Mouse (Mus musculus): ENCODE measurements at regions not wholly inside any gene's neighbourhood (a gene's known extent, or its start where the extent isn't known, plus 50 kb on each side); places are given as distances from the start of the nearest gene placed in this dataset.
A peak's percentile ranks its signal among the peaks of the same experiment; 100 is the strongest.
"Not testable (repeated sequence)": the region's sequence is repeated elsewhere in the genome, so short reads cannot be mapped to it uniquely, and the experiment has no call there.

GRCm38 (mm10) chr3:22928970-22929369 is 852.5 kb downstream of the Tbl1xr1 start (continued):
- TF ChIP-seq SMC3 (IDR thresholded peaks at IDR 0.05; ENCODE audit: low read depth, low read length), result peak; percentile 44
- no peak for TF ChIP-seq MXI1 (IDR thresholded peaks at IDR 0.05; ENCODE audit: low read depth, low read length)
- no peak for TF ChIP-seq IRF4 (IDR thresholded peaks at IDR 0.05; ENCODE audit: low read depth, low read length)
- no peak for TF ChIP-seq POLR2AphosphoS2 (IDR thresholded peaks at IDR 0.05; ENCODE audit: low read depth, low read length)
- TF ChIP-seq CTCF (conservative IDR thresholded peaks at IDR 0.05 in 1 of 2, IDR thresholded peaks at IDR 0.05 in 1 of 2; ENCODE audit: low read depth in 2 of 2, low read length in 2 of 2), result peak in 1 of 2 experiments; percentile 46; a peak in 3 of 4 replicates
- TF ChIP-seq CHD1 (IDR thresholded peaks at IDR 0.05; ENCODE audit: low read depth, low read length), result no peak
- no peak for TF ChIP-seq ELF1 (IDR thresholded peaks at IDR 0.05; ENCODE audit: low read depth, low read length)

GRCm38 (mm10) chr3:22929762-22930519 is 853.5 kb downstream of the Tbl1xr1 start:
- peaks cover 2 to 17% of the 10 kb centered on the region in 2 experiments for H3K36me3 ChIP-seq (replicated peaks in 1 of 2; ENCODE audit: control insufficient read depth in 1 of 2, insufficient read depth in 1 of 2, low read length in 1 of 2)
- no peaks in the 10 kb centered on the region for H3K27me3 ChIP-seq (replicated peaks)
- H3K9ac ChIP-seq (ENCODE audit: insufficient read depth, low read depth), result no peak overlapping the region
- H3K27ac ChIP-seq (ENCODE audit: insufficient read depth, low read depth), result no peak overlapping the region
- no peak for DNase-seq (ENCODE audit: extremely low read depth)
- H3K4me2 ChIP-seq (ENCODE audit: insufficient read depth, low read depth, poor library complexity, severe bottlenecking), result no peak overlapping the region
- no peak overlapping the region for H3K4me3 ChIP-seq (replicated peaks in 1 of 3; ENCODE audit: low read depth in 2 of 3, low read length in 2 of 3, poor library complexity in 1 of 3)
- H3K4me1 ChIP-seq (ENCODE audit: control insufficient read depth in 1 of 2, insufficient read depth in 2 of 2), result peaks cover 0 to 4% of the 10 kb centered on the region in 2 experiments; a peak in 2 of 4 replicates
- H3K79me2 ChIP-seq (replicated peaks; ENCODE audit: control insufficient read depth, extremely low read depth, insufficient read depth, poor library complexity, severe bottlenecking), result no peaks in the 10 kb centered on the region
- dilution Hi-C loops (cut with MboI; ENCODE audit: extremely low pct_ligation_motif_present, extremely low pct_unique_long_range_greater_than_20kb, low sequenced_read_pairs), result no loop called here
- in situ Hi-C loops (cut with MboI; ENCODE audit: low pct_ligation_motif_present, low pct_unique_long_range_greater_than_20kb, low sequenced_read_pairs), result no loop called here
- H3K9me3 ChIP-seq (replicated peaks; ENCODE audit: low read length), result no peaks in the 10 kb centered on the region
- TF ChIP-seq SMC3 (IDR thresholded peaks at IDR 0.05; ENCODE audit: low read depth, low read length) (no peak), SIN3A (IDR thresholded peaks at IDR 0.05; ENCODE audit: low read length) (no peak)

- H3K4me3 ChIP-seq (replicated peaks in 1 of 3; ENCODE audit: low read depth in 2 of 3, low read length in 2 of 3, poor library complexity in 1 of 3); H3K27me3 ChIP-seq (replicated peaks); dilution Hi-C loops (cut with MboI; ENCODE audit: extremely low pct_ligation_motif_present, extremely low pct_unique_long_range_greater_than_20kb, low sequenced_read_pairs); DNase-seq (ENCODE audit: extremely low read depth); H3K27ac ChIP-seq (ENCODE audit: insufficient read depth, low read depth); H3K4me1 ChIP-seq (ENCODE audit: control insufficient read depth in 1 of 2, insufficient read depth in 2 of 2); H3K9me3 ChIP-seq (replicated peaks; ENCODE audit: low read length); in situ Hi-C loops (cut with MboI; ENCODE audit: low pct_ligation_motif_present, low pct_unique_long_range_greater_than_20kb, low sequenced_read_pairs); H3K36me3 ChIP-seq (replicated peaks in 1 of 2; ENCODE audit: control insufficient read depth in 1 of 2, insufficient read depth in 1 of 2, low read length in 1 of 2); H3K79me2 ChIP-seq (replicated peaks; ENCODE audit: control insufficient read depth, extremely low read depth, insufficient read depth, poor library complexity, severe bottlenecking); H3K9ac ChIP-seq (ENCODE audit: insufficient read depth, low read depth); H3K4me2 ChIP-seq (ENCODE audit: insufficient read depth, low read depth, poor library complexity, severe bottlenecking): not testable (repeated sequence)
Observed at GRCm38 (mm10) chr3:22945646-22946045, 869.2 kb downstream of the Tbl1xr1 start.

GRCm38 (mm10) chr3:22947181-22947580 is 870.7 kb downstream of the Tbl1xr1 start:
- peaks cover 0 to 3% of the 10 kb centered on the region in 2 experiments for H3K36me3 ChIP-seq (replicated peaks in 1 of 2; ENCODE audit: control insufficient read depth in 1 of 2, insufficient read depth in 1 of 2, low read length in 1 of 2)
- no peak overlapping the region for H3K4me2 ChIP-seq (ENCODE audit: insufficient read depth, low read depth, poor library complexity, severe bottlenecking)
- no peaks in the 10 kb centered on the region for H3K4me1 ChIP-seq (ENCODE audit: control insufficient read depth in 1 of 2, insufficient read depth in 2 of 2)
- in situ Hi-C loops (cut with MboI; ENCODE audit: low pct_ligation_motif_present, low pct_unique_long_range_greater_than_20kb, low sequenced_read_pairs), result no loop called here
- no peak overlapping the region for H3K9ac ChIP-seq (ENCODE audit: insufficient read depth, low read depth)
- H3K79me2 ChIP-seq (replicated peaks; ENCODE audit: control insufficient read depth, extremely low read depth, insufficient read depth, poor library complexity, severe bottlenecking), result no peaks in the 10 kb centered on the region
- no peaks in the 10 kb centered on the region for H3K27me3 ChIP-seq (replicated peaks)
- no peak overlapping the region for H3K4me3 ChIP-seq (replicated peaks in 1 of 3; ENCODE audit: low read depth in 2 of 3, low read length in 2 of 3, poor library complexity in 1 of 3)
- DNase-seq (ENCODE audit: extremely low read depth), result no peak
- dilution Hi-C loops (cut with MboI; ENCODE audit: extremely low pct_ligation_motif_present, extremely low pct_unique_long_range_greater_than_20kb, low sequenced_read_pairs), result no loop called here
- H3K9me3 ChIP-seq (replicated peaks; ENCODE audit: low read length), result no peaks in the 10 kb centered on the region
- TF ChIP-seq SIN3A (IDR thresholded peaks at IDR 0.05; ENCODE audit: low read length), result no peak
- TF ChIP-seq SMC3 (IDR thresholded peaks at IDR 0.05; ENCODE audit: low read depth, low read length), result no peak
- no peak for TF ChIP-seq CHD2 (IDR thresholded peaks at IDR 0.05; ENCODE audit: low read length)
- no peak for TF ChIP-seq USF1 (IDR thresholded peaks at IDR 0.05; ENCODE audit: low read depth, low read length)
- no peak for TF ChIP-seq E2F4 (IDR thresholded peaks at IDR 0.05; ENCODE audit: insufficient replicate concordance, low read depth, low read length)
- no peak for TF ChIP-seq NRF1 (IDR thresholded peaks at IDR 0.05; ENCODE audit: low read depth, low read length)
- TF ChIP-seq TCF12 (IDR thresholded peaks at IDR 0.05; ENCODE audit: low read depth, low read length), result no peak
- TF ChIP-seq JUND (conservative IDR thresholded peaks at IDR 0.05; ENCODE audit: low read depth, low read length), result no peak
- no peak for TF ChIP-seq IRF4 (IDR thresholded peaks at IDR 0.05; ENCODE audit: low read depth, low read length)
- TF ChIP-seq POLR2AphosphoS2 (IDR thresholded peaks at IDR 0.05; ENCODE audit: low read depth, low read length), result no peak
- TF ChIP-seq MAX (IDR thresholded peaks at IDR 0.05; ENCODE audit: low read length), result no peak
- TF ChIP-seq ETS1 (conservative IDR thresholded peaks at IDR 0.05; ENCODE audit: low read depth, low read length), result no peak
- TF ChIP-seq EP300 (IDR thresholded peaks at IDR 0.05; ENCODE audit: low read length), result no peak
- TF ChIP-seq USF2 (conservative IDR thresholded peaks at IDR 0.05; ENCODE audit: low read depth, low read length), result no peak
- no peak for TF ChIP-seq MYC (IDR thresholded peaks at IDR 0.05; ENCODE audit: low read depth, low read length)
- no peak for TF ChIP-seq CTCF (conservative IDR thresholded peaks at IDR 0.05 in 1 of 2, IDR thresholded peaks at IDR 0.05 in 1 of 2; ENCODE audit: low read depth in 2 of 2, low read length in 2 of 2)
- no peak for TF ChIP-seq ZNF384 (IDR thresholded peaks at IDR 0.05; ENCODE audit: low read depth, low read length)
- TF ChIP-seq UBTF (IDR thresholded peaks at IDR 0.05; ENCODE audit: low read depth, low read length), result no peak
- no peak overlapping the region for H3K27ac ChIP-seq (ENCODE audit: insufficient read depth, low read depth)
